Mouse (Mus musculus) olfactory bulb, adult 2 months (tissue): ENCODE data around the gene Hmgcs2.

Experiments
- CTCF ChIP-seq: fragments of 200-500 bp; IDR thresholded peaks from 2 replicates; pipeline ENCODE4 v1.5.1; 2012; ENCODE audit warnings: low read depth, mild to moderate bottlenecking, low read length, moderate library complexity; ENCODE audit not compliant: insufficient read depth
- POLR2A ChIP-seq: fragments of 200-500 bp; IDR thresholded peaks from 2 replicates; pipeline ENCODE4 v1.6.1; 2012; ENCODE audit warnings: mild to moderate bottlenecking, low read depth, low read length, moderate library complexity; ENCODE audit not compliant: insufficient read depth

DNA sequence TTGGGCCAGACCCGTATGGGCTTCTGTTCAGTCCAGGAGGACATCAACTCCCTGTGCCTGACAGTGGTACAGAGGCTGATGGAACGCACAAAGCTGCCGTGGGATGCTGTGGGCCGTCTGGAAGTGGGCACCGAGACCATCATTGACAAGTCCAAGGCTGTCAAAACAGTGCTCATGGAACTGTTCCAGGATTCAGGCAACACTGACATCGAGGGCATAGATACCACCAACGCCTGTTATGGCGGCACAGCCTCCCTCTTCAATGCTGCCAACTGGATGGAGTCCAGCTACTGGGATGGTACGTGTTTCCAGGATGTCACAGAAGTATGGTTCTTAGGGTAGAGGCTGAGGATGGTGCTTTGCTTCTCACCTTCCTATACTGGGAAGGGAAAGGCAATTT, 10.8 kb downstream of the Hmgcs2 start:
- no peak for TF ChIP-seq POLR2A
- TF ChIP-seq CTCF: no peak
